Mouse (Mus musculus): ENCODE measurements at regions not wholly inside any gene's neighbourhood (a gene's known extent, or its start where the extent isn't known, plus 50 kb on each side); places are given as distances from the start of the nearest gene placed in this dataset.

GRCm38 (mm10) chr4:114683696-114684095 lies 137.8 kb upstream of the Gm12830 start:
- H3K4me1 ChIP-seq (replicated peaks; ENCODE audit: control insufficient read depth, insufficient read depth, low read length), result peaks cover 12% of the 10 kb centered on the region
- WGBS, result 70% methylated on average over 5 of the region's 5 CpGs
- H3K27ac ChIP-seq (ENCODE audit: low read length), result no peak overlapping the region
- no peaks in the 10 kb centered on the region for H3K36me3 ChIP-seq (ENCODE audit: control insufficient read depth, insufficient read depth)
- H3K9ac ChIP-seq (replicated peaks; ENCODE audit: low read depth, low read length), result no peak overlapping the region
- H3K27me3 ChIP-seq (replicated peaks; ENCODE audit: control insufficient read depth, insufficient read depth, low read length), result peaks cover 21% of the 10 kb centered on the region
- no peak for ATAC-seq
- H3K4me2 ChIP-seq (ENCODE audit: low read length), result no peak overlapping the region
- no peak overlapping the region for H3K4me3 ChIP-seq (replicated peaks; ENCODE audit: low read length)
- H3K9me3 ChIP-seq (ENCODE audit: control insufficient read depth, low read length), result no peaks in the 10 kb centered on the region

GRCm38 (mm10) chr4:114684844-114685382 lies 136.6 kb upstream of the Gm12830 start:
- ATAC-seq, result no peak
- H3K36me3 ChIP-seq (ENCODE audit: control insufficient read depth, insufficient read depth), result no peaks in the 10 kb centered on the region
- no peak overlapping the region for H3K27ac ChIP-seq (ENCODE audit: low read length)
- no peak overlapping the region for H3K9ac ChIP-seq (replicated peaks; ENCODE audit: low read depth, low read length)
- no peak overlapping the region for H3K4me2 ChIP-seq (ENCODE audit: low read length)
- WGBS, result 49% methylated on average over 7 of the region's 7 CpGs
- no peaks in the 10 kb centered on the region for H3K9me3 ChIP-seq (ENCODE audit: control insufficient read depth, low read length)
- H3K4me1 ChIP-seq (replicated peaks; ENCODE audit: control insufficient read depth, insufficient read depth, low read length), result peaks cover 10% of the 10 kb centered on the region
- peaks cover 28% of the 10 kb centered on the region for H3K27me3 ChIP-seq (replicated peaks; ENCODE audit: control insufficient read depth, insufficient read depth, low read length)
- H3K4me3 ChIP-seq (replicated peaks; ENCODE audit: low read length), result no peak overlapping the region

- Histone ChIP-seq H3K27me3 (replicated peaks; ENCODE audit: control insufficient read depth, insufficient read depth, low read length) (peaks cover 28% of the 10 kb centered on the region), H3K4me3 (replicated peaks; ENCODE audit: low read length) (0 out of 2 replicates have a peak overlapping the region, but pooled peaks have one; percentile 15)
- WGBS, result 12% methylated on average over 11 of the region's 11 CpGs
These were observed 136.1 kb upstream of the Gm12830 start for GRCm38 (mm10) chr4:114685454-114685853.

GRCm38 (mm10) chr4:114686091-114686490 lies 135.4 kb upstream of the Gm12830 start:
- Histone ChIP-seq H3K4me2 (ENCODE audit: low read length) (no peak overlapping the region), H3K4me3 (replicated peaks; ENCODE audit: low read length) (no peak overlapping the region)

More at GRCm38 (mm10) chr4:114685454-114685853, 136.1 kb upstream of the Gm12830 start:
- Histone ChIP-seq H3K4me2 (ENCODE audit: low read length) (peak overlapping the region; percentile 34), H3K9ac (replicated peaks; ENCODE audit: low read depth, low read length) (0 out of 2 replicates have a peak overlapping the region, but pooled peaks have one; percentile 5), H3K9me3 (ENCODE audit: control insufficient read depth, low read length) (no peaks in the 10 kb centered on the region), H3K36me3 (ENCODE audit: control insufficient read depth, insufficient read depth) (no peaks in the 10 kb centered on the region), H3K4me1 (replicated peaks; ENCODE audit: control insufficient read depth, insufficient read depth, low read length) (peaks cover 10% of the 10 kb centered on the region), H3K27ac (ENCODE audit: low read length) (no peak overlapping the region)
- ATAC-seq, result peak; percentile 82

GRCm38 (mm10) chr4:114688356-114688972 lies 133.1 kb upstream of the Gm12830 start:
- ATAC-seq, result no peak
- H3K9me3 ChIP-seq (ENCODE audit: control insufficient read depth, low read length), result no peaks in the 10 kb centered on the region
- H3K4me1 ChIP-seq (replicated peaks; ENCODE audit: control insufficient read depth, insufficient read depth, low read length), result peaks cover 10% of the 10 kb centered on the region
- no peak overlapping the region for H3K9ac ChIP-seq (replicated peaks; ENCODE audit: low read depth, low read length)
- H3K27ac ChIP-seq (ENCODE audit: low read length), result no peak overlapping the region
- H3K27me3 ChIP-seq (replicated peaks; ENCODE audit: control insufficient read depth, insufficient read depth, low read length), result peaks cover 25% of the 10 kb centered on the region
- no peak overlapping the region for H3K4me2 ChIP-seq (ENCODE audit: low read length)
- H3K36me3 ChIP-seq (ENCODE audit: control insufficient read depth, insufficient read depth), result no peaks in the 10 kb centered on the region
- no peak overlapping the region for H3K4me3 ChIP-seq (replicated peaks; ENCODE audit: low read length)
- 27% methylated on average over 16 of the region's 16 CpGs for WGBS

More at GRCm38 (mm10) chr4:114686091-114686490, 135.4 kb upstream of the Gm12830 start:
- 15% methylated on average over 4 of the region's 4 CpGs for WGBS
- Histone ChIP-seq H3K4me1 (replicated peaks; ENCODE audit: control insufficient read depth, insufficient read depth, low read length) (peaks cover 10% of the 10 kb centered on the region), H3K9ac (replicated peaks; ENCODE audit: low read depth, low read length) (no peak overlapping the region), H3K27me3 (replicated peaks; ENCODE audit: control insufficient read depth, insufficient read depth, low read length) (peaks cover 28% of the 10 kb centered on the region), H3K36me3 (ENCODE audit: control insufficient read depth, insufficient read depth) (no peaks in the 10 kb centered on the region), H3K27ac (ENCODE audit: low read length) (no peak overlapping the region), H3K9me3 (ENCODE audit: control insufficient read depth, low read length) (no peaks in the 10 kb centered on the region)
- peak; percentile 27; the same call in 1 of the 2 replicates for ATAC-seq

GRCm38 (mm10) chr4:114688973-114689371 lies 132.6 kb upstream of the Gm12830 start:
- Histone ChIP-seq H3K9me3 (ENCODE audit: control insufficient read depth, low read length) (no peaks in the 10 kb centered on the region), H3K27ac (ENCODE audit: low read length) (no peak overlapping the region), H3K27me3 (replicated peaks; ENCODE audit: control insufficient read depth, insufficient read depth, low read length) (peaks cover 25% of the 10 kb centered on the region), H3K4me2 (ENCODE audit: low read length) (no peak overlapping the region), H3K36me3 (ENCODE audit: control insufficient read depth, insufficient read depth) (no peaks in the 10 kb centered on the region), H3K4me3 (replicated peaks; ENCODE audit: low read length) (no peak overlapping the region), H3K9ac (replicated peaks; ENCODE audit: low read depth, low read length) (no peak overlapping the region), H3K4me1 (replicated peaks; ENCODE audit: control insufficient read depth, insufficient read depth, low read length) (peaks cover 10% of the 10 kb centered on the region)
- WGBS, result 73% methylated on average over 6 of the region's 6 CpGs
- no peak for ATAC-seq

- no peak overlapping the region for H3K9ac ChIP-seq (replicated peaks; ENCODE audit: low read depth, low read length)
- no peak overlapping the region for H3K4me2 ChIP-seq (ENCODE audit: low read length)
- no peaks in the 10 kb centered on the region for H3K4me1 ChIP-seq (replicated peaks; ENCODE audit: control insufficient read depth, insufficient read depth, low read length)
- no peak for ATAC-seq
- no peak overlapping the region for H3K4me3 ChIP-seq (replicated peaks; ENCODE audit: low read length)
- H3K27me3 ChIP-seq (replicated peaks; ENCODE audit: control insufficient read depth, insufficient read depth, low read length), result 0 out of 2 replicates have a peak, but pooled peaks cover 5% of the 10 kb centered on the region
- H3K36me3 ChIP-seq (ENCODE audit: control insufficient read depth, insufficient read depth), result no peaks in the 10 kb centered on the region
- H3K27ac ChIP-seq (ENCODE audit: low read length), result no peak overlapping the region
- H3K9me3 ChIP-seq (ENCODE audit: control insufficient read depth, low read length), result no peaks in the 10 kb centered on the region
- WGBS, result 38% methylated on average over 4 of the region's 4 CpGs
These were observed 115.9 kb upstream of the Gm12830 start for GRCm38 (mm10) chr4:114705586-114705985.

GRCm38 (mm10) chr4:114710182-114710909 lies 111.2 kb upstream of the Gm12830 start:
- Histone ChIP-seq H3K27ac (ENCODE audit: low read length) (no peak overlapping the region), H3K4me3 (replicated peaks; ENCODE audit: low read length) (no peak overlapping the region), H3K4me2 (ENCODE audit: low read length) (no peak overlapping the region), H3K36me3 (ENCODE audit: control insufficient read depth, insufficient read depth) (no peaks in the 10 kb centered on the region), H3K9ac (replicated peaks; ENCODE audit: low read depth, low read length) (no peak overlapping the region), H3K4me1 (replicated peaks; ENCODE audit: control insufficient read depth, insufficient read depth, low read length) (no peaks in the 10 kb centered on the region), H3K27me3 (replicated peaks; ENCODE audit: control insufficient read depth, insufficient read depth, low read length) (no peaks in the 10 kb centered on the region), H3K9me3 (ENCODE audit: control insufficient read depth, low read length) (no peaks in the 10 kb centered on the region)
- 74% methylated on average over 3 of the region's 3 CpGs for WGBS
- ATAC-seq, result no peak

GRCm38 (mm10) chr4:114711082-114711481 lies 110.4 kb upstream of the Gm12830 start:
- 69% methylated on average over 3 of the region's 3 CpGs for WGBS
- ATAC-seq, result no peak

More at GRCm38 (mm10) chr4:114711082-114711481, 110.4 kb upstream of the Gm12830 start:
- Histone ChIP-seq H3K4me3 (replicated peaks; ENCODE audit: low read length) (no peak overlapping the region), H3K4me1 (replicated peaks; ENCODE audit: control insufficient read depth, insufficient read depth, low read length) (no peaks in the 10 kb centered on the region), H3K36me3 (ENCODE audit: control insufficient read depth, insufficient read depth) (no peaks in the 10 kb centered on the region), H3K9ac (replicated peaks; ENCODE audit: low read depth, low read length) (no peak overlapping the region), H3K9me3 (ENCODE audit: control insufficient read depth, low read length) (no peaks in the 10 kb centered on the region), H3K4me2 (ENCODE audit: low read length) (no peak overlapping the region), H3K27me3 (replicated peaks; ENCODE audit: control insufficient read depth, insufficient read depth, low read length) (no peaks in the 10 kb centered on the region), H3K27ac (ENCODE audit: low read length) (no peak overlapping the region)

Data from forebrain, embryonic 16.5 days (tissue).